ENCODE assay signal across 8 mouse cellular contexts in the genomic region with DNA sequence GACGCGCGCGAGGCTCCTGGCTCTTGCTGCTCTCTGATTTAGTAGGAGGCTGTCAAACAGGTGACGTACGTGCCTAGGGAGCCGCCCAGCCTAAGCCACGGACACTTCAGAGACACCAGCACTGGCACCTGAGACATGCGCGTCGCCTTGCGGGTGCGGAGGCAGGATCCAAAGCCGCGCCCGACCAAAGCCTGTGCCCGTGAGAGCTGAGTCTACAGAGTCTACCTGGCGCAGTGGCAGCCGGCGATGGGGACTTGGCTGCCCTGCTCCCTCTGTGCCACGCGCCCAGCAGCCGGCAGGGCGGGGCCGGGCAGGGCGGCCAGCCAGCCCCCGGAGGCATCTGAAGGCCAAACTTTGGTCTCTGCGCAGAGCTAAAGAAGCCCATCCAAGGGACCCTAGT. TPM values are rescaled to one million over a fixed set of nuclear protein-coding genes. Genes with fewer than 3 reads are reported as not detected.
DNase-seq lines count a peak whose midpoint lies in the region; ATAC-seq and TF ChIP-seq lines count a peak whose summit lies in the region.

No protein-coding gene starts in this region.

- peak overlapping the region; percentile 58 for H3K4me2 ChIP-seq in forebrain, embryonic 15.5 days (replicated peaks)

- peak overlapping the region; percentile 36 for H3K4me3 ChIP-seq in forebrain, embryonic 15.5 days
- peak overlapping the region; percentile 18; the same call in 1 of the 2 replicates for H3K4me3 ChIP-seq in kidney, adult 2 months (ENCODE audit: insufficient read depth, low read depth, low read length)
- peak overlapping the region; percentile 6 for H3K4me3 ChIP-seq in lung, adult 2 months (replicated peaks; ENCODE audit: extremely low read depth, low read depth, low read length)

- no peak for TF ChIP-seq POLR2A in kidney, adult 2 months (IDR thresholded peaks at IDR 0.05; ENCODE audit: low read depth, low read length)
- TF ChIP-seq POLR2A in lung, adult 2 months (IDR thresholded peaks at IDR 0.05; ENCODE audit: borderline replicate concordance, extremely low read depth, low read depth, low read length) = no peak

- H3K27me3 ChIP-seq in forebrain, embryonic 15.5 days = no peaks in the 10 kb centered on the region; the same call in 1 of the 2 replicates
- no peaks in the 10 kb centered on the region; the same call in 1 of the 2 replicates for H3K27me3 ChIP-seq in kidney, adult 2 months (replicated peaks; ENCODE audit: control insufficient read depth, insufficient read depth, low read length)

- H3K36me3 ChIP-seq in forebrain, embryonic 15.5 days = no peaks in the 10 kb centered on the region
- H3K36me3 ChIP-seq in kidney, adult 2 months (ENCODE audit: control insufficient read depth, insufficient read depth, low read length) = no peaks in the 10 kb centered on the region

- peak overlapping the region; percentile 13; the same call in 1 of the 2 replicates for H3K9ac ChIP-seq in forebrain, embryonic 15.5 days (replicated peaks)

- no peak overlapping the region for H3K27ac ChIP-seq in forebrain, embryonic 15.5 days (replicated peaks)
- no peak overlapping the region for H3K27ac ChIP-seq in kidney, adult 2 months (ENCODE audit: insufficient read depth, low read depth, low read length)

- ATAC-seq in forebrain, embryonic 15.5 days (replicated peaks) = peak; percentile 85

- peaks cover 7% of the 10 kb centered on the region for H3K4me1 ChIP-seq in forebrain, embryonic 15.5 days
- no peaks in the 10 kb centered on the region for H3K4me1 ChIP-seq in kidney, adult 2 months (ENCODE audit: control insufficient read depth, insufficient read depth, low read length)
- no peaks in the 10 kb centered on the region for H3K4me1 ChIP-seq in lung, adult 2 months (ENCODE audit: control insufficient read depth, insufficient read depth, low read length)

- no peaks in the 10 kb centered on the region for H3K9me3 ChIP-seq in forebrain, embryonic 15.5 days

- no peak for TF ChIP-seq CTCF in kidney, adult 2 months (conservative IDR thresholded peaks at IDR 0.05; ENCODE audit: insufficient read depth, insufficient read length, low read depth, low read length)
- no peak for TF ChIP-seq CTCF in lung, adult 2 months (IDR thresholded peaks at IDR 0.05; ENCODE audit: insufficient read depth, low read length)

- WGBS in forebrain, embryonic 15.5 days = 1% methylated on average over 28 of the region's 28 CpGs
- 2% methylated on average over 28 of the region's 28 CpGs for WGBS in kidney, adult 2 months
- WGBS in lung, adult 2 months = 5% methylated on average over 28 of the region's 28 CpGs

- DNase-seq in cerebellum, postnatal 14 days = peak; percentile 63 to 78
- DNase-seq in cerebellum, adult 9-11 months = no peak
- peak; percentile 59 for DNase-seq in ZHBTc4 (ENCODE audit: low read depth, low spot score)
- peak; percentile 41 for DNase-seq in kidney, adult 2 months
- DNase-seq in lung, adult 2 months = peak; percentile 8
- peak; percentile 27 to 31 for DNase-seq in right cerebral cortex, postnatal 10 days (ENCODE audit: low spot score in 2 of 2)
- DNase-seq in spleen, adult 18-20 months = no peak

RNA-seq across cellular contexts. Expression of a gene that starts 23.5 kb away (rescaled TPM):
- polyA plus RNA-seq in forebrain, embryonic 15.5 days (2015; fragmentation: Nextera tagmentation; extraction: Ambion mirVana) = 0.09 and 0.36 TPM in 2 replicates
- 0.05 and 0.09 TPM in 2 replicates for polyA plus RNA-seq in kidney, adult 2 months (2012; rRNA removed)
- polyA plus RNA-seq in lung, adult 2 months (2012; rRNA removed) = 1.3 and 1.6 TPM in 2 replicates

Comparison
In these comparisons a context has a peak if more than half of its experiments do, and no peak if none do; other contexts are left out.
1. DNase-seq: peak in cerebellum, postnatal 14 days (2 of 2), ZHBTc4 (single experiment), kidney, adult 2 months (single experiment), lung, adult 2 months (single experiment) and right cerebral cortex, postnatal 10 days (2 of 2); none in cerebellum, adult 9-11 months (single experiment) and spleen, adult 18-20 months (0 of 2).
2. Peak in every context shown above with its lines, with median percentiles within 50 percentile points of each other: H3K4me3 ChIP-seq.